Mouse (Mus musculus): ENCODE results near the gene Olfr709-ps1. TPM values are rescaled to one million over a fixed set of nuclear protein-coding genes. Genes with fewer than 3 reads are reported as not detected.

The Olfr709-ps1 gene
- polyA plus RNA-seq, 1 experiment from 2014 or later, result not detected

GRCm38 (mm10) chr7:106876791-106877190 lies 55.2 kb downstream of the Olfr709-ps1 start, which contains the start of gene Olfr705:
Olfr705 (minus strand) TSS chr7:106876891.
- Histone ChIP-seq H3K27me3 (replicated peaks; ENCODE audit: control insufficient read depth, insufficient read depth, low read length) (no peaks in the 10 kb centered on the region), H3K27ac (ENCODE audit: low read depth, low read length) (no peak within 1 kb of the TSS), H3K9me3 (ENCODE audit: control insufficient read depth, low read length) (no peaks in the 10 kb centered on the region), H3K4me3 (ENCODE audit: low read length) (no peak within 1 kb of the TSS), H3K9ac (ENCODE audit: low read depth, low read length) (no peak within 1 kb of the TSS), H3K36me3 (ENCODE audit: control insufficient read depth, insufficient read depth, low read length) (no peaks in the 10 kb centered on the region), H3K4me1 (ENCODE audit: control insufficient read depth, insufficient read depth, low read depth, low read length) (no peaks in the 10 kb centered on the region), H3K4me2 (ENCODE audit: low read length) (no peak within 1 kb of the TSS)
- WGBS, result 87% methylated on average over 3 of the region's 3 CpGs
- no peak for ATAC-seq

Other genes starting within 250 kb of the Olfr709-ps1 start
- gene Olfr694, start 240.4 kb downstream of the Olfr709-ps1 start, polyA plus RNA-seq (2015; fragmentation: Nextera tagmentation; extraction: Ambion mirVana), result not detected in 2 replicates
- not detected in 2 replicates for gene Olfr695, start 215.8 kb downstream of the Olfr709-ps1 start, polyA plus RNA-seq (2015; fragmentation: Nextera tagmentation; extraction: Ambion mirVana)
- gene Olfr697, start 189.8 kb downstream of the Olfr709-ps1 start, polyA plus RNA-seq (2015; fragmentation: Nextera tagmentation; extraction: Ambion mirVana), result not detected in 2 replicates
- not detected in 2 replicates for gene Olfr698, start 176.8 kb downstream of the Olfr709-ps1 start, polyA plus RNA-seq (2015; fragmentation: Nextera tagmentation; extraction: Ambion mirVana)
- not detected in 2 replicates for gene Olfr699, start 139.0 kb downstream of the Olfr709-ps1 start, polyA plus RNA-seq (2015; fragmentation: Nextera tagmentation; extraction: Ambion mirVana)
- gene Olfr700, start 123.4 kb downstream of the Olfr709-ps1 start, polyA plus RNA-seq (2015; fragmentation: Nextera tagmentation; extraction: Ambion mirVana), result not detected in 2 replicates
- gene Olfr701, start 118.1 kb downstream of the Olfr709-ps1 start, polyA plus RNA-seq (2015; fragmentation: Nextera tagmentation; extraction: Ambion mirVana), result not detected in 2 replicates
- gene Olfr702, start 98.3 kb downstream of the Olfr709-ps1 start, polyA plus RNA-seq (2015; fragmentation: Nextera tagmentation; extraction: Ambion mirVana), result not detected in 2 replicates
- gene Olfr703, start 88.9 kb downstream of the Olfr709-ps1 start, polyA plus RNA-seq (2015; fragmentation: Nextera tagmentation; extraction: Ambion mirVana), result not detected in 2 replicates
- gene Olfr704, start 69.0 kb downstream of the Olfr709-ps1 start, polyA plus RNA-seq (2015; fragmentation: Nextera tagmentation; extraction: Ambion mirVana), result not detected in 2 replicates
- gene Olfr705, start 55.3 kb downstream of the Olfr709-ps1 start, polyA plus RNA-seq (2015; fragmentation: Nextera tagmentation; extraction: Ambion mirVana), result not detected in 2 replicates
- not detected in 2 replicates for gene Olfr706, start 44.1 kb downstream of the Olfr709-ps1 start, polyA plus RNA-seq (2015; fragmentation: Nextera tagmentation; extraction: Ambion mirVana)
- gene Olfr707, start 31.0 kb downstream of the Olfr709-ps1 start, polyA plus RNA-seq (2015; fragmentation: Nextera tagmentation; extraction: Ambion mirVana), result not detected in 2 replicates
- gene Olfr1532-ps1, start 24.2 kb downstream of the Olfr709-ps1 start, polyA plus RNA-seq (2015; fragmentation: Nextera tagmentation; extraction: Ambion mirVana), result not detected in 2 replicates
- gene Olfr710, start 16.1 kb upstream of the Olfr709-ps1 start, polyA plus RNA-seq (2015; fragmentation: Nextera tagmentation; extraction: Ambion mirVana), result not detected in 2 replicates
- not detected in 2 replicates for gene Olfr6, start 31.7 kb upstream of the Olfr709-ps1 start, polyA plus RNA-seq (2015; fragmentation: Nextera tagmentation; extraction: Ambion mirVana)
- gene Olfr711, start 43.2 kb upstream of the Olfr709-ps1 start, polyA plus RNA-seq (2015; fragmentation: Nextera tagmentation; extraction: Ambion mirVana), result not detected in 2 replicates
- not detected in 2 replicates for gene Olfr2, start 73.9 kb upstream of the Olfr709-ps1 start, polyA plus RNA-seq (2015; fragmentation: Nextera tagmentation; extraction: Ambion mirVana)
- not detected in 2 replicates for gene Olfr713, start 99.0 kb upstream of the Olfr709-ps1 start, polyA plus RNA-seq (2015; fragmentation: Nextera tagmentation; extraction: Ambion mirVana)
- not detected in 2 replicates for gene Olfr714, start 138.8 kb upstream of the Olfr709-ps1 start, polyA plus RNA-seq (2015; fragmentation: Nextera tagmentation; extraction: Ambion mirVana)
- not detected in 2 replicates for gene Olfr17, start 161.0 kb upstream of the Olfr709-ps1 start, polyA plus RNA-seq (2015; fragmentation: Nextera tagmentation; extraction: Ambion mirVana)
- gene Olfr715b, start 178.2 kb upstream of the Olfr709-ps1 start, polyA plus RNA-seq (2015; fragmentation: Nextera tagmentation; extraction: Ambion mirVana), result not detected in 2 replicates
- not detected in 2 replicates for gene Olfr715, start 198.9 kb upstream of the Olfr709-ps1 start, polyA plus RNA-seq (2015; fragmentation: Nextera tagmentation; extraction: Ambion mirVana)
- gene Olfr716, start 206.1 kb upstream of the Olfr709-ps1 start, polyA plus RNA-seq (2015; fragmentation: Nextera tagmentation; extraction: Ambion mirVana), result not detected in 2 replicates
- gene Nlrp14, start 234.8 kb upstream of the Olfr709-ps1 start, polyA plus RNA-seq (2015; fragmentation: Nextera tagmentation; extraction: Ambion mirVana), result not detected in 2 replicates

Data from hindbrain, embryonic 16.5 days (tissue).